Mouse (Mus musculus) embryo, embryonic 10 days (tissue): ENCODE measurements at regions not wholly inside any gene's neighbourhood (a gene's known extent, or its start where the extent isn't known, plus 50 kb on each side); places are given as distances from the start of the nearest gene placed in this dataset.

Experiments used
- DNase-seq: peaks from one replicate; pipeline ENCODE4 v3.0.0-alpha.2; 2015; ENCODE audit warnings: low spot score

- DNase-seq = no peak
Measured at GRCm38 (mm10) chr10:66342823-66343350, 753.0 kb upstream of the Jmjd1c start.

GRCm38 (mm10) chr10:66348398-66348797 lies 747.5 kb upstream of the Jmjd1c start:
- no peak for DNase-seq

GRCm38 (mm10) chr10:66351036-66351435 lies 744.9 kb upstream of the Jmjd1c start:
- DNase-seq = no peak

GRCm38 (mm10) chr10:66354072-66354471 lies 741.9 kb upstream of the Jmjd1c start:
- no peak for DNase-seq

- no peak for DNase-seq
Measured at GRCm38 (mm10) chr10:66354986-66355385, 740.9 kb upstream of the Jmjd1c start.

- no peak for DNase-seq
Measured at GRCm38 (mm10) chr10:66357736-66358135, 738.2 kb upstream of the Jmjd1c start.

GRCm38 (mm10) chr10:66370096-66370495 lies 725.8 kb upstream of the Jmjd1c start:
- DNase-seq = no peak

GRCm38 (mm10) chr10:66371756-66372155 lies 724.2 kb upstream of the Jmjd1c start:
- no peak for DNase-seq
